Mouse (Mus musculus) testis, adult 2 months (tissue): Measurements from ENCODE around the gene Ripply3.
A peak's percentile ranks its signal among the peaks of the same experiment; 100 is the strongest.

Source experiments
- CTCF ChIP-seq: fragments of 200-500 bp; IDR thresholded peaks from 2 replicates; pipeline ENCODE4 v1.5.1; 2012; ENCODE audit warnings: low read depth, mild to moderate bottlenecking, inconsistent platforms, low read length, moderate library complexity; ENCODE audit not compliant: control insufficient read depth, insufficient read depth, insufficient replicate concordance
- POLR2A ChIP-seq: fragments of 200-500 bp; IDR thresholded peaks from 2 replicates; pipeline ENCODE4 v1.6.1; 2012; ENCODE audit warnings: low read depth, mild to moderate bottlenecking, inconsistent platforms, low read length, moderate library complexity; ENCODE audit not compliant: control insufficient read depth

DNA sequence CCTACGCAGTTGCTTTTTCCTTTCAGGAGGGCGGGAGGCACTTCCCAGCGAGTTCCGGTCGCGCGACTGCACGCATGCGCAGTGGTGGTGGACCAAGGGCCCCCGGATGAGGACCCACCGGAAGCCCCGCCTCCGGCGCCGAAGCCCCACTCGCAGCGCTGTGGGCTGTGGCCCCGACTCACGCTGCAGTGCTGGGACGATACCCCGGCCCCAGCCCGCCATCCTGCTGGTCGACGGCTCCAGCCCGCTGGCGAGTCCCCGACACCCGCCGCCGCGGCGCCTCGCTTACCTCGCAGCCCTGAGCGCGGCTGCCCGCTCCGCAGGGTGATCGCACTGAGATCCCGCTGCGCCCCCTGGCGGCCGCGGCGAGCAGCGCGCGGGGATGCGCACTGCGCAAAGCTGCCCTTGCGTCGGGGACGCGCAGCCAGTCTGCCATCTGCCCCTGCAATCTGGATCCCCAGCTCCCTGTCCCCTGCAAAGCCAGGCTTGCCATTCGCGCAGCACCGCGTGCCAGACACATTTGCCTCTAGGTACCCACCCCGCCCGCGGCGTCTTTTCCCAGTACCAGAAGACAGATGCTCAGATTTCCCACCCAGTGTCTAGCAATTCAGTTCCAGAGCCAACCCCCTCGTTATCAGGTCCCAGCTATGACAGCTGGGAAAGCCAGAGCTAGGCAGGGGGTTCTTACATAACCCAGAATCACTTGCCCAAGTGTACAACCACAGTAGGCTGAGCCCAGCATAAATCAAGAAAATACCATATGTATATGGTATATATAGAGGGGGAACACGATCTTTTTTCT is 14.8 kb upstream of the Ripply3 start, which contains the start of gene Hlcs:
- TF ChIP-seq CTCF (peak; percentile 98), POLR2A (peak; percentile 62)
